Mouse (Mus musculus): ENCODE measurements at regions not wholly inside any gene's neighbourhood (a gene's known extent, or its start where the extent isn't known, plus 50 kb on each side); places are given as distances from the start of the nearest gene placed in this dataset.

GRCm38 (mm10) chr17:51246038-51246437, 66.9 kb upstream of the Tbc1d5 start:
- DNase-seq = no peak

GRCm38 (mm10) chr17:51240360-51240993, 61.3 kb upstream of the Tbc1d5 start:
- DNase-seq = no peak

- no peak for DNase-seq
These were observed 60.3 kb upstream of the Tbc1d5 start for GRCm38 (mm10) chr17:51239465-51239864.

Measured in kidney, adult 9 months (tissue).